Mouse (Mus musculus): ENCODE data around the gene B4galnt4. TPM values are rescaled to one million over a fixed set of nuclear protein-coding genes. Genes with fewer than 3 reads are reported as not detected.
"Not testable (repeated sequence)": the region's sequence is repeated elsewhere in the genome, so short reads cannot be mapped to it uniquely, and the experiment has no call there.

The B4galnt4 gene
- 22.3 and 23.5 TPM in 2 replicates for polyA plus RNA-seq (2014; fragmentation: Nextera tagmentation; extraction: Ambion mirVana)

- Histone ChIP-seq H3K4me3 (ENCODE audit: low read depth, low read length) (peak within 1 kb of the TSS; percentile 82), H3K9me3 (ENCODE audit: control insufficient read depth, low read length) (no peaks in the 10 kb centered on the region), H3K36me3 (ENCODE audit: control insufficient read depth, insufficient read depth, low read length) (peaks cover 8% of the 10 kb centered on the region; the same call in 1 of the 2 replicates), H3K4me1 (replicated peaks; ENCODE audit: control insufficient read depth, insufficient read depth, low read length) (peaks cover 10% of the 10 kb centered on the region; the same call in 1 of the 2 replicates), H3K9ac (ENCODE audit: low read length) (peak within 1 kb of the TSS; percentile 99), H3K4me2 (ENCODE audit: low read depth, low read length, severe bottlenecking) (peak within 1 kb of the TSS; percentile 93), H3K27me3 (ENCODE audit: control insufficient read depth, insufficient read depth, low read length) (no peaks in the 10 kb centered on the region; the same call in 1 of the 2 replicates), H3K27ac (ENCODE audit: low read depth, low read length) (peak within 1 kb of the TSS; percentile 64)
- ATAC-seq (replicated peaks; ENCODE audit: low FRiP score) (peak; percentile 96), DNase-seq (ENCODE audit: low spot score) (peak; percentile 93)
- 1% methylated on average over 65 of the region's 72 CpGs for whole genome bisulfite sequencing
Measured at GRCm38 (mm10) chr7:141060426-141061242, at the start of gene B4galnt4. Gene B4galnt4 (plus strand): TSS chr7:141061104.

- Histone ChIP-seq H3K4me2 (ENCODE audit: low read depth, low read length, severe bottlenecking) (no peak overlapping the region), H3K27me3 (ENCODE audit: control insufficient read depth, insufficient read depth, low read length) (no peaks in the 10 kb centered on the region), H3K9me3 (ENCODE audit: control insufficient read depth, low read length) (no peaks in the 10 kb centered on the region), H3K4me1 (replicated peaks; ENCODE audit: control insufficient read depth, insufficient read depth, low read length) (no peaks in the 10 kb centered on the region; the same call in 1 of the 2 replicates), H3K4me3 (ENCODE audit: low read depth, low read length) (no peak overlapping the region), H3K9ac (ENCODE audit: low read length) (no peak overlapping the region), H3K36me3 (ENCODE audit: control insufficient read depth, insufficient read depth, low read length) (no peaks in the 10 kb centered on the region), H3K27ac (ENCODE audit: low read depth, low read length) (no peak overlapping the region)
- no peak for DNase-seq (ENCODE audit: low spot score)
- 94% methylated on average over 7 of the region's 7 CpGs for WGBS
- no peak for ATAC-seq (replicated peaks; ENCODE audit: low FRiP score)
Measured at GRCm38 (mm10) chr7:141011238-141011770, 49.6 kb upstream of the B4galnt4 start.

GRCm38 (mm10) chr7:141016707-141017697 is 43.9 kb upstream of the B4galnt4 start:
- Histone ChIP-seq H3K4me2 (ENCODE audit: low read depth, low read length, severe bottlenecking) (no peak overlapping the region), H3K4me1 (replicated peaks; ENCODE audit: control insufficient read depth, insufficient read depth, low read length) (no peaks in the 10 kb centered on the region), H3K27me3 (ENCODE audit: control insufficient read depth, insufficient read depth, low read length) (no peaks in the 10 kb centered on the region), H3K9me3 (ENCODE audit: control insufficient read depth, low read length) (no peaks in the 10 kb centered on the region), H3K36me3 (ENCODE audit: control insufficient read depth, insufficient read depth, low read length) (no peaks in the 10 kb centered on the region), H3K9ac (ENCODE audit: low read length) (no peak overlapping the region), H3K27ac (ENCODE audit: low read depth, low read length) (no peak overlapping the region), H3K4me3 (ENCODE audit: low read depth, low read length) (no peak overlapping the region)
- 89% methylated on average over 10 of the region's 10 CpGs for WGBS
- DNase-seq (ENCODE audit: low spot score) (no peak), ATAC-seq (replicated peaks; ENCODE audit: low FRiP score) (no peak)

GRCm38 (mm10) chr7:141017824-141018223 is 43.1 kb upstream of the B4galnt4 start, which contains the start of gene Ifitm6:
Gene Ifitm6 (minus strand): TSS chr7:141017924.
- not testable (repeated sequence) for H3K9me3 ChIP-seq (ENCODE audit: control insufficient read depth, low read length); H3K9ac ChIP-seq (ENCODE audit: low read length); H3K4me3 ChIP-seq (ENCODE audit: low read depth, low read length); H3K4me2 ChIP-seq (ENCODE audit: low read depth, low read length, severe bottlenecking); H3K4me1 ChIP-seq (replicated peaks; ENCODE audit: control insufficient read depth, insufficient read depth, low read length); H3K27ac ChIP-seq (ENCODE audit: low read depth, low read length); H3K36me3 ChIP-seq (ENCODE audit: control insufficient read depth, insufficient read depth, low read length); ATAC-seq (replicated peaks; ENCODE audit: low FRiP score); H3K27me3 ChIP-seq (ENCODE audit: control insufficient read depth, insufficient read depth, low read length); DNase-seq (ENCODE audit: low spot score)
- WGBS = 88% methylated on average over 1 of the region's 1 CpGs

GRCm38 (mm10) chr7:141019028-141019427 is 41.9 kb upstream of the B4galnt4 start:
- no peaks in the 10 kb centered on the region for H3K4me1 ChIP-seq (replicated peaks; ENCODE audit: control insufficient read depth, insufficient read depth, low read length)
- ATAC-seq (replicated peaks; ENCODE audit: low FRiP score) (no peak), DNase-seq (ENCODE audit: low spot score) (no peak)
- no peaks in the 10 kb centered on the region for H3K36me3 ChIP-seq (ENCODE audit: control insufficient read depth, insufficient read depth, low read length)
- H3K27me3 ChIP-seq (ENCODE audit: control insufficient read depth, insufficient read depth, low read length) = no peaks in the 10 kb centered on the region
- H3K9me3 ChIP-seq (ENCODE audit: control insufficient read depth, low read length) = no peaks in the 10 kb centered on the region
- no peak overlapping the region for H3K4me3 ChIP-seq (ENCODE audit: low read depth, low read length)
- H3K4me2 ChIP-seq (ENCODE audit: low read depth, low read length, severe bottlenecking) = no peak overlapping the region
- no peak overlapping the region for H3K27ac ChIP-seq (ENCODE audit: low read depth, low read length)
- 93% methylated on average over 5 of the region's 5 CpGs for WGBS
- H3K9ac ChIP-seq (ENCODE audit: low read length) = no peak overlapping the region

GRCm38 (mm10) chr7:141021489-141022449 is 39.1 kb upstream of the B4galnt4 start:
- Histone ChIP-seq H3K27ac (ENCODE audit: low read depth, low read length) (no peak overlapping the region), H3K4me1 (replicated peaks; ENCODE audit: control insufficient read depth, insufficient read depth, low read length) (peaks cover 9% of the 10 kb centered on the region; the same call in 1 of the 2 replicates), H3K9me3 (ENCODE audit: control insufficient read depth, low read length) (no peaks in the 10 kb centered on the region), H3K4me2 (ENCODE audit: low read depth, low read length, severe bottlenecking) (no peak overlapping the region), H3K36me3 (ENCODE audit: control insufficient read depth, insufficient read depth, low read length) (no peaks in the 10 kb centered on the region), H3K4me3 (ENCODE audit: low read depth, low read length) (no peak overlapping the region), H3K9ac (ENCODE audit: low read length) (no peak overlapping the region), H3K27me3 (ENCODE audit: control insufficient read depth, insufficient read depth, low read length) (no peaks in the 10 kb centered on the region)
- ATAC-seq (replicated peaks; ENCODE audit: low FRiP score) (no peak), DNase-seq (ENCODE audit: low spot score) (no peak)
- 88% methylated on average over 14 of the region's 14 CpGs for WGBS

- H3K4me2 ChIP-seq (ENCODE audit: low read depth, low read length, severe bottlenecking) = peak overlapping the region; percentile 26; the same call in 1 of the 2 replicates
- H3K9ac ChIP-seq (ENCODE audit: low read length) = peak overlapping the region; percentile 29; the same call in 1 of the 2 replicates
- H3K27me3 ChIP-seq (ENCODE audit: control insufficient read depth, insufficient read depth, low read length) = no peaks in the 10 kb centered on the region
- no peaks in the 10 kb centered on the region for H3K9me3 ChIP-seq (ENCODE audit: control insufficient read depth, low read length)
- ATAC-seq (replicated peaks; ENCODE audit: low FRiP score) = peak; percentile 86
- peaks cover 9% of the 10 kb centered on the region; the same call in 1 of the 2 replicates for H3K4me1 ChIP-seq (replicated peaks; ENCODE audit: control insufficient read depth, insufficient read depth, low read length)
- H3K36me3 ChIP-seq (ENCODE audit: control insufficient read depth, insufficient read depth, low read length) = no peaks in the 10 kb centered on the region
- peak; percentile 84 for DNase-seq (ENCODE audit: low spot score)
- peak overlapping the region; percentile 81 for H3K27ac ChIP-seq (ENCODE audit: low read depth, low read length)
- WGBS = 26% methylated on average over 5 of the region's 6 CpGs
- H3K4me3 ChIP-seq (ENCODE audit: low read depth, low read length) = no peak overlapping the region
Measured at GRCm38 (mm10) chr7:141024865-141025838, 35.8 kb upstream of the B4galnt4 start.

Measured in forebrain, embryonic 11.5 days (tissue).